Mouse (Mus musculus): Measurements from ENCODE around the gene Fgfr2.

The Fgfr2 gene

DNA sequence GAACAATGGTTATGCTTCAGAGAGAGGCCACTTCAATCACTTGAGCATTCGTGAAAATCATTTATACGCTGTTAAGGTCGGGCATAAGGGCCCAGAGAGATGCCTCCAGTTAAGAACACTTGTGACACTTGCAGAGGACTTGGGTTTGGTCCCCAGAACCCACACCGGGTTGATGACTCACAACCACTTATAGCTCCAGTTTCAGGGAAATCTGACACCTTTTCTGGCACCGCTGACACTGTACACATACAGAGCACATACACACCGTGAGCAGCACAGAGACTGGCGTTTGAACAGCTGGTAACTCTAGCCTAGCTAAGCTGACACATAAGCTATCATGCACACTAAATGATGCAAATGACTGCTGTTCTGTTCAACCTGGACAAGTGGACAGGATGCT lies 1114.1 kb downstream of the Fgfr2 start:
- no peak for DNase-seq (ENCODE audit: low read depth, low spot score)

- DNase-seq (ENCODE audit: low read depth, low spot score), result no peak
These were observed 1117.0 kb downstream of the Fgfr2 start for GRCm38 (mm10) chr7:132005996-132006696.

GRCm38 (mm10) chr7:131992873-131993272 lies 1130.3 kb downstream of the Fgfr2 start:
- no peak for DNase-seq (ENCODE audit: low read depth, low spot score)

DNA sequence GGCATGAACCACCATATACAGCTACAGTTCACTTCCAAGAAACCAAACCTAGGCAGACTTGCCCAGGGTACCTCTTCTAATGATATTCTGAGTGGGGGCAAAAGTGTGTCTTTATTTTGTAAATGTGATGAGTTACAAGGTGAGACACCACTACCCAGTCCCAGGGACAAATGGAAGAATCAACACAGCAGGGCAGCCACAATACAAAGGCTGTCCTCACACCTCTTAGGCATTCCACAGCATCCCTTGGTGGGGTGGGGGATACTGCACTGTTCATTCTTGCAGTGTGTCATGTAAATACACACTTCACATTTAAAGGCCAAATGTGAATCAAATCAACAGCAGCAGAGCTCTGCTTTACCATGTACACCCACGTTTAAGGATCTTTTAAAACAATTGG lies 1130.9 kb downstream of the Fgfr2 start:
- DNase-seq (ENCODE audit: low read depth, low spot score), result no peak

DNA sequence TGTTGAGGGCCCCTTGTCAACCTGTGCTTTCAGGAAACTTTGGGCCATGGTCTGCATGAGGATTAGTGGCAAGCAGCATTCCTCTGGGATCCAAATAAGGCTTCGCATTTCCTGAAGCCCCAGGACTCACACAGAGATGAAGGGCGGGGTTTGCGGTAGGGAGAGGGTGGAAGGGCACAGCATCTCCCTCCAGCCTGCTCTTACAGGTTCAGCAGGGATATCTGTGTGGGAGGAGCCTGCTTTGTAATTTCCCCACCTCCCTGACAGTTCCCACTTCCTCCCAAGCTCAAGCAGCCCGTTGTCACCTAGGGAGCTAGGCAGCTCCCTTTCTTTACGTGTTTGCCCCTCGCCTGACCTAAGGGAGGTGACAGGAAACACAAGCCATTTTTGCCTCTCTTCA lies 1134.1 kb downstream of the Fgfr2 start:
- DNase-seq (ENCODE audit: low read depth, low spot score), result no peak

DNA sequence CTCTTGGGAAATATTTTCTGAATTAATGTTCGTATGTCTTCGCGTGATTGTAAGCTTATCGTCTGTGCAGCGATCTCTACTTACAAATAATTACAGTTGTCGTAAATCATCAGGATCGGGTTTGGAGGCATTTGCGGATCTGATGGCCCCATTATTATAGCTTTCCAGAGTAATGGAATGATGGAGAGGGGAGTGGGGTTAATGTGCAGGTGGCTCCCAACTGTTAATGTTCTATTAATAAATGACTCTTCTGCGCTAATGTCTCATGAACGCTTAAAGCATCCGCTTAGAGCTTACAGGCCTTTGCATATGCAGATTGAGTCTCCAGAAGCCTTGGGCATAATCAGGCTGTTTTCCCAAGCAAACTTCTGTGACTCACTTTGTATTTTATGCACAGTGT lies 1144.5 kb downstream of the Fgfr2 start:
- DNase-seq (ENCODE audit: low read depth, low spot score), result no peak

DNA sequence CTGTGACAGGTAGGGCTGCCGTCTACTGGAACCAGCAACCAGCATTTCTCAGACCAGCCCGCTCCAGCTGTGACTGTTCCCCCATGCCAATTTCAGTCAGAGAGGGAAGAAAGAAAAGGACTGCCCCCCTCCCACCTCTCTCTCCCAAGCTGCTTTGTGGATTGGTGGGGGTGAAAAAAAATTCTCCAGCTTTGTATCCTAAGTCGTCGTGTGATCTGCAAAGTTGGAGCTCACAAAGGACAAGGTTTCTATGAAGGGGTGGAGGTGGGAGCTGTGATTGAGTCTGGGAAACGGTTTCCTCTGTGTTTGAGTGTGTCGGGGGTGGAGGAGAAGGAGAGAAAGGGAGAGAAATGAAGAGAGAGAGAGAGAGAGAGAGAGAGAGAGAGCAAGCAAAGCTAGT lies 1147.3 kb downstream of the Fgfr2 start:
- no peak for DNase-seq (ENCODE audit: low read depth, low spot score)

DNA sequence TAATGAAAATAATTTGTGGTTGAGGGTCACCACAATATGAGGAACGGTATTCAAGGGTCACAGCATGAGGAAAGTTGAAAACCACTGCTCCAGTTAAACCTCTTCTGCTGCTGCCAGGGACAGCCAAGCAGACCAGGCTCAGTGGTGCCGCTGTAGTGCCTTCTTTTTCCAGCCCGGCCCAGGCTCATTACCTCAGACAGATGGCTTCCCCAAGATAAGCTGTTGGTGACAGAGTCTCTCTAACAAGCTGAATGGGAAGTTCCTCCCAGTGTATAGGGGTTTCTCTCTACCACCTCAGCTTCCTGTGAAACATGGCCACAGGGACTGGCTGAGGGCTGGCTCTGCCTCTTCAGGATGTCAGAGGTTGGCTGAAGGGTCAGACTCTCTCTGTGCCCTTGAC lies 1152.9 kb downstream of the Fgfr2 start:
- DNase-seq (ENCODE audit: low read depth, low spot score), result no peak

DNA sequence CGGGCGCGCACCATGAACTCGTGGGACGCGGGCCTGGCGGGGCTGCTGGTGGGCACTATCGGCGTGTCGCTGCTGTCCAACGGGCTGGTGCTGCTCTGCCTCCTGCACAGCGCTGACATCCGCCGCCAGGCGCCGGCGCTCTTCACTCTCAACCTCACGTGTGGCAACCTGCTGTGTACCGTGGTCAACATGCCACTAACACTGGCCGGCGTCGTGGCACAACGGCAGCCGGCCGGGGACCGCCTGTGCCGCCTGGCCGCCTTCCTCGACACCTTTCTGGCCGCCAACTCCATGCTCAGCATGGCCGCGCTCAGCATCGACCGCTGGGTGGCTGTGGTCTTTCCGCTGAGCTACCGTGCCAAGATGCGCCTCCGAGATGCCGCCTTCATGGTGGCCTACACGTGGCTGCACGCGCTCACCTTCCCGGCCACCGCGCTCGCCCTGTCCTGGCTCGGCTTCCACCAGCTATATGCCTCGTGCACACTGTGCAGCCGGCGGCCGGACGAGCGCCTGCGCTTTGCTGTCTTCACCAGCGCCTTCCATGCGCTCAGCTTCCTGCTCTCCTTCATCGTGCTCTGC lies 1156.1 kb downstream of the Fgfr2 start:
- DNase-seq (ENCODE audit: low read depth, low spot score), result no peak

GRCm38 (mm10) chr7:131966023-131966915 lies 1156.9 kb downstream of the Fgfr2 start, which contains the start of gene Gpr26:
Gene Gpr26, plus strand, starts transcription at chr7:131966460.
- DNase-seq (ENCODE audit: low read depth, low spot score), result no peak

DNA sequence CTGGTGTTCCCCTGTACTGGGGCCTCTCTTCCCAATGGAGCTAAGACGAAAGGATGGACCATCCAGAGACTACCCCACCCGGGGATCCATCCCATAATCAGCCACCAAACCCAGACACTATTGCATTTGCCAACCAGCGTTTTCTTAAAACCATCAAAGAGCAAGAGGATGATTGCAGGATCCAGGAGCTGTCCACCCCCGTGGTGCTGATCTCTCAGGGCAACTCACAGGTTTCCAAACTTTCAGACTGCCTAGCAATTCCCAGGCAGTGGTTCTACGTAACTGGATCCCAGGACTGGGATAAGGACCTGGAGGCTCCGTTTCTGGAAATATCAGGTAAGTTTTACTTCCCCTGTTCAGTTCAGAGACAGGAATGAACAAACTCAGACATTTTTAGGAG lies 1162.6 kb downstream of the Fgfr2 start:
- DNase-seq (ENCODE audit: low read depth, low spot score), result peak; percentile 21

- DNase-seq (ENCODE audit: low read depth, low spot score), result no peak
These were observed 1164.4 kb downstream of the Fgfr2 start for GRCm38 (mm10) chr7:131958705-131959104.

DNA sequence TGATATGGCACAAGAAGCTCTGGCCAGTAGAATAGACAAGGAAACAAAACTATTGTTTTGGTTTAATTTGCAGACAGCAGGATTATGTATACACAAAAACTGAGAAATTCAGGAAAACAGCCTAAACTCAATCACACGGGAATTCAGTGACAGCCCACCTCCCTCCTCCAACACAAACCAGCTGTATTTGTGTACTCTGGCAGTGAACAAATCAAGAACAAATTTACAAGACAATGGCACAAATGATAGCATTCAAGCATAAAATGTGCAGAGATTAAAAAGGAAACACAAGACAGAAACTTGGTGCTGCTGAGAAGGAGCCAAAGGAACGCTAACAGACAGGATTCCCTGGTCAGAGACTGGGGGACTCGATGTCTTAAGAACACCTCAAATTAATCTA lies 1169.7 kb downstream of the Fgfr2 start:
- DNase-seq (ENCODE audit: low read depth, low spot score), result no peak

GRCm38 (mm10) chr7:131951131-131951530 lies 1172.0 kb downstream of the Fgfr2 start:
- no peak for DNase-seq (ENCODE audit: low read depth, low spot score)

GRCm38 (mm10) chr7:131937611-131938010 lies 1185.5 kb downstream of the Fgfr2 start:
- DNase-seq (ENCODE audit: low read depth, low spot score), result no peak

GRCm38 (mm10) chr7:131927288-131928050 lies 1195.7 kb downstream of the Fgfr2 start:
- no peak for DNase-seq (ENCODE audit: low read depth, low spot score)

- DNase-seq (ENCODE audit: low read depth, low spot score), result peak; percentile 2
These were observed 1205.8 kb downstream of the Fgfr2 start for GRCm38 (mm10) chr7:131917384-131917783.

GRCm38 (mm10) chr7:131909611-131910010 lies 1213.5 kb downstream of the Fgfr2 start:
- DNase-seq (ENCODE audit: low read depth, low spot score), result peak; percentile 1

DNA sequence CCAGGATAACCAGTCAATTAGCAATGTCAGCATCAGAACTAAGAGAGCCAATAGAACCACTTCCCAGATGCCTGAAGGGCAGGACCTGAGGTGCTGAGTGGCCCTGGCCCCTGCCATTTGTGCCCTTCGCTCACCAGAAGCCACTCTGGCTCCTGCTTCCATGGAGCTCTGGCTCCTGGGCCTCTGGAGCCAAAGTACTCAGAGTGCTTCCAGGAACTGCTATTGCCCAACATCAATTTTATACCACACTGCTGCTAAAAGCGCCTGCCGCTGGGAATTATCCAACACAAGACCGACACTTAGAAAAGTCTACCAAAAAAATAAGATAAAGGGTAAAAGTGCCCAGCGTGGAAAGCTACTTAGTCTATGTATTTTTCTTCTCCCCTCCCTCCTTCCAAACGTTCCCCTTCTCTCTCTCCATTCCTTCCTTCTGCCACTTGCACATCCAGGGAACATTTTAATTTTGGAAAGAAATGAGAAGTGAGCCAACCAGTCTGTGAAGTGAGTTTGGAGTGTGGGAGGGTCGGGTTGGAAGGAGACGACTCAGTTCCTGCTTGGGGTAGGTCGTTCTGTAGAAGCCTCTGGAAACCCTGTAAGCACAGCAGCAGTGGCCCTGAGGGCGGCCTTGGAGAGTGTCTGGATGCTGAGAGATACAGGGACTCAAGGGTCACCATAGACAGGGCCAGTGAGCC lies 1216.5 kb downstream of the Fgfr2 start:
- no peak for DNase-seq (ENCODE audit: low read depth, low spot score)

DNA sequence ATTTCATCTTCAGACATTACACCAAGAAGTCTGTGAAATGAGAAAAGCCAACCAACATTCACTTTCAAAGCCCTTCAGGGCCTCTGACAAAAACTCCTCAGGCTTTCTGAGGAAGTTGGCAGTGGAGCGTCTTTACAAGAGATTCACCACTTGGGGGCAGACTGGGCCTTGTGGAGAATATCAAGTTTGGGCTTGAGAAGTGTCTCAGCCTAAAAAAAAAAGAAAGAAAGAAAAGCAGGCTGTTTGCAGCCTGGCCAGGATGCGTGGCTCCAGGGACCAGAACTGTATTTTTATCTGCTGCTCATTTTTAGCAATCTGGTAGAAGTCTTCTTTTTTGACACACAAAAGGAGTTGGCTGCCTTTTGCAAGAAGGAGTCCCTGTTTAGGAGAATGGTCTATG lies 1223.8 kb downstream of the Fgfr2 start:
- DNase-seq (ENCODE audit: low read depth, low spot score), result peak; percentile 63

- peak; percentile 3 for DNase-seq (ENCODE audit: low read depth, low spot score)
These were observed 1225.9 kb downstream of the Fgfr2 start for GRCm38 (mm10) chr7:131897282-131897681.
